Mouse (Mus musculus) heart, adult 18-20 months (tissue): ENCODE results near the gene Fars2. TPM values are rescaled to one million over a fixed set of nuclear protein-coding genes. Genes with fewer than 3 reads are reported as not detected.

Experiments used
- DNase-seq, 2 experiments: peaks; one replicate each; pipeline ENCODE4 v3.0.0; 2021 to 2022; ENCODE audit warnings: mixed read lengths in 1 of 2
- total RNA-seq, 2 experiments: library from RNA; stranded (reverse); gene quantifications; 2 replicates each; pipeline ENCODE4 v1.2.3; 2021

Gene Fars2
- total RNA-seq, 2 experiments from 2014 or later: 80.0 to 86.2 TPM

DNA sequence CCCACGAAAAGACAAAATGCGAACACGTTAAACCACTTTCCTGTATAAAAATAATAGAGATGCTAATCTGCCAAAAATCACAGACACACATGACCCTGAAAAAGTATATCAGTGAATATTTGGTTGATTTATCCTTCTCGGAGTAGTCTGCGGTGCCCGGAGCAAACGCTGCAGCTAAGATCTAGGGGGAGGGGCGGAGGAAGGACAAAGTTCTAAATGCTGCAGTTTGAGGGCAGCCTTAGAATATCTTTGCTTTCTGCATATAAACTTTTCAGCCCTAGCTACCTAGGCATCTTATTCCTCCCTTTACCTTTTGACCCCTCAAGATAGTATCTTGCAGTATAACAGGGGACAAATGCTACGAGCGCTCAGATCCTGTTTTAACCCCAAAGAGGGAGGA lies 616.4 kb downstream of the Fars2 start:
- DNase-seq: peak in 1 of 2 experiments; percentile 20

- DNase-seq: peak in 1 of 2 experiments; percentile 24
Observed at GRCm38 (mm10) chr13:36733989-36734690, 616.9 kb downstream of the Fars2 start.

GRCm38 (mm10) chr13:36734731-36735571 lies 617.7 kb downstream of the Fars2 start, which contains the start of gene Nrn1:
Gene Nrn1 (minus strand): TSS chr13:36735131.
- peak in 1 of 2 experiments; percentile 29 for DNase-seq

- DNase-seq: peak in 1 of 2 experiments; percentile 33
Observed at GRCm38 (mm10) chr13:36735901-36736618, 618.8 kb downstream of the Fars2 start.

DNA sequence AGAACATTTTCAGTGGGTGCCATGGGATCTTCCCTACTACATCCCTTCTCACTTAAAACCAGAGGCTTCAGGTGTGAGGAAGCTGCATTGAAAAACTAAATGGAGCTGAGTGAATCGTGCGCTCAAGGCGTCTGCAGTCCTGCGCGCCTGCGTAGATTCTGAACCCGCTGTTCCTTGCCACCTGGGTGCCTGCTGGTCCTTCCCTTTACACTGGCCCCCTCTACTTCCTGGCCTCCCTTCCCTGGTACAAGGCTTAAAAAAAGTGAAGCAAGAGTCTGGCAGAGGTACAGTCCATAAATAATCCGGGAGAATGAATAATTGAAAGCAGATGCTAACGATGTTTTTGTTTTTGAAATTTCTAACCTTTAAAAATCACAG lies 619.4 kb downstream of the Fars2 start:
- no peak for DNase-seq

DNA sequence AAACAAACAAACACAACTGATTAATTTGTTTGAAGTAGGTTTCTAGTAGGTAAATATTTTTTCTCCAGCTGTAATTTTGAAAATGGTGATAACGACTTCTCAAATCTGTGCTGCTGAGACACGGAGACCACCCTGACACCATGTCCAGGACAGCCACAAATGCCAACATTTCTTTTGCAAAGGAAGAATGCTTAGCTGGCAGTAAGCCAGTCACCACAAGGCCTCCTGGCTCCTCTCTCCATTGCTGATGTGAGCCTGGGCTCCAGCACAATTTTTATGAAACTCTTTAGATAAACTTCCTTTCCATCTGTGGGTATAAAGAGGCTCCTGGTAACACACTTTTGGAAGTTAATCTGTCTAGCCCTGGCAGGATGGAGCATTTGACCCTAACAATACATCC lies 632.8 kb downstream of the Fars2 start:
- no peak for DNase-seq

GRCm38 (mm10) chr13:36751861-36752260 lies 634.6 kb downstream of the Fars2 start:
- no peak for DNase-seq

- DNase-seq: no peak
Observed at GRCm38 (mm10) chr13:36766801-36767200, 649.6 kb downstream of the Fars2 start.

Other genes with a start within 250 kb of the Fars2 start
- gene Rpp40, start 211.1 kb upstream of the Fars2 start, total RNA-seq: 1 to 10 TPM; 3.5 to 7.3 TPM
- gene Ppp1r3g, start 158.6 kb upstream of the Fars2 start, total RNA-seq: under 1 TPM; 0.42 to 0.44 TPM
- 10 to 100 TPM; 10.9 to 12.0 TPM for gene Lyrm4, start 114 bp downstream of the Fars2 start, total RNA-seq